Mouse (Mus musculus): ENCODE measurements at regions not wholly inside any gene's neighbourhood (a gene's known extent, or its start where the extent isn't known, plus 50 kb on each side); places are given as distances from the start of the nearest gene placed in this dataset.

GRCm38 (mm10) chr14:103929734-103930364 lies 85.6 kb upstream of the Ednrb start:
- TF ChIP-seq POLR2A (IDR thresholded peaks at IDR 0.05; ENCODE audit: low read depth, low read length) (no peak), CTCF (IDR thresholded peaks at IDR 0.05; ENCODE audit: extremely low read depth, insufficient read length, insufficient replicate concordance, low read depth, low read length) (no peak)
